Mouse (Mus musculus): ENCODE results near the gene Tmem115.

DNA sequence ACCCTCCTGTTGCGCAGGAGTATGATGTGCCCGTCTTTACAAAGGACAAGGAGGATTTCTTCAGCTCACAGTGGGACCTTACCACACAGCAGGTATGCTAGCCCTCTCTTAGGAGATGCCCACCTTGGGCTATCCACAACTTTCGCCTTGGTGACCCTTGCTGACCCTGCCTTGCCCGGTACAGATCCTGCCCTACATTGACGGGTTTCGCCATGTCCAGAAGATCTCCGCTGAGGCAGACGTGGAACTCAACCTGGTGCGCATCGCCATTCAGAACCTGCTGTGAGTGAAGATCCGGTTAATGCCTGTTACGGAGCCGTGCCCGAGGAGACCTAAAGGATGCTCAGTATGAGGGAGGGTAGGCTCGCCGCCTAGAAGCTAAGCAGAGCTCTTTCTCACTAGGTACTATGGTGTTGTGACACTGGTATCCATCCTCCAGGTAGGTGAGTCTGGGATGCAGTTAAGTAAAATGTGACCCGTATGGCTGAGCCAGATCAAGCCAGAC is 10.5 kb downstream of the Tmem115 start:
- TF ChIP-seq FLI1 (IDR thresholded peaks at IDR 0.05; ENCODE audit: low read length) (no peak), GATA1 (IDR thresholded peaks at IDR 0.05; ENCODE audit: borderline replicate concordance, low read length) (no peak)

Data from megakaryocyte, embryonic 14.5 days (primary cell).